Mouse (Mus musculus) embryonic facial prominence, embryonic 11.5 days (tissue): Measurements from ENCODE around the gene Hsf5. TPM values are rescaled to one million over a fixed set of nuclear protein-coding genes. Genes with fewer than 3 reads are reported as not detected.
A peak's percentile ranks its signal among the peaks of the same experiment; 100 is the strongest.

Source experiments
- ATAC-seq: fragments of 200-750 bp; cut with Nextera tagmentation; replicated peaks from 2 replicates; pipeline ENCODE4 v1.8.0; 2017; ENCODE audit warnings: low read depth; ENCODE audit not compliant: insufficient number of reproducible peaks, low FRiP score, low TSS enrichment
- DNase-seq: peaks from one replicate; pipeline ENCODE4 v3.0.0-alpha.2; 2015; ENCODE audit warnings: low spot score
- H3K27ac ChIP-seq: fragments of 300-500 bp; sonication (generic); replicated peaks from 2 replicates; pipeline ENCODE4 v1.5.1; 2014; ENCODE audit warnings: mild to moderate bottlenecking, low read depth, low read length, control low read depth
- H3K27me3 ChIP-seq: fragments of 300-500 bp; sonication (generic); 2 replicates; pipeline ENCODE4 v1.6.1; 2014; ENCODE audit warnings: mild to moderate bottlenecking, low read length, moderate library complexity, mixed read lengths; ENCODE audit not compliant: control insufficient read depth, insufficient read depth
- H3K36me3 ChIP-seq: fragments of 300-500 bp; sonication (generic); replicated peaks from 2 replicates; pipeline ENCODE4 v1.6.1; 2014; ENCODE audit warnings: low read depth, mild to moderate bottlenecking, low read length, moderate library complexity, mixed read lengths; ENCODE audit not compliant: control insufficient read depth, insufficient read depth
- H3K4me1 ChIP-seq: fragments of 300-500 bp; sonication (generic); 2 replicates; pipeline ENCODE4 v1.6.1; 2014; ENCODE audit warnings: low read length, mixed read lengths; ENCODE audit not compliant: control insufficient read depth, insufficient read depth
- H3K4me2 ChIP-seq: fragments of 300-500 bp; sonication (generic); 2 replicates; pipeline ENCODE4 v1.6.1; 2014; ENCODE audit warnings: low read depth, mild to moderate bottlenecking, control low read depth, low read length, moderate library complexity
- H3K4me3 ChIP-seq: fragments of 300-500 bp; sonication (generic); 2 replicates; pipeline ENCODE4 v1.5.1; 2014; ENCODE audit warnings: low read depth, low read length, control low read depth
- H3K9ac ChIP-seq: fragments of 300-500 bp; sonication (generic); replicated peaks from 2 replicates; pipeline ENCODE4 v1.6.1; 2014; ENCODE audit warnings: mild to moderate bottlenecking, control low read depth, low read length
- H3K9me3 ChIP-seq: fragments of 300-500 bp; sonication (generic); replicated peaks from 2 replicates; pipeline ENCODE4 v1.6.1; 2016; ENCODE audit warnings: mild to moderate bottlenecking, low read length, inconsistent platforms, mixed read lengths; ENCODE audit not compliant: control insufficient read depth
- WGBS: fragments of 180-500 bp; shearing (Covaris S2); extraction: QIAGEN DNeasy Blood & Tissue Kit; methylation state at CpG from one replicate; pipeline ENCODE4 v1.1.7; 2014; 5-methylcytosine and 5-hydroxymethylcytosine counted together
- polyA plus RNA-seq: library from polyadenylated mRNA; unstranded; fragments of >200 nt; fragmentation: Nextera tagmentation; extraction: Ambion mirVana; gene quantifications from 2 replicates; pipeline ENCODE4 v1.2.1, GENCODE M21; 2014

The Hsf5 gene
- polyA plus RNA-seq, 1 experiment from 2014 or later: 0.32 TPM

GRCm38 (mm10) chr11:87595327-87595841 is 21.6 kb upstream of the Hsf5 start:
- 1% methylated on average over 33 of the region's 37 CpGs for WGBS

GRCm38 (mm10) chr11:87595976-87596375 is 21.0 kb upstream of the Hsf5 start:
- H3K36me3 ChIP-seq: peaks cover 14% of the 10 kb centered on the region
- ATAC-seq (no peak), DNase-seq (peak; percentile 46)
- H3K4me3 ChIP-seq: peak overlapping the region; percentile 78
- WGBS: 2% methylated on average over 7 of the region's 7 CpGs
- peak overlapping the region; percentile 62 for H3K27ac ChIP-seq
- H3K9ac ChIP-seq: peak overlapping the region; percentile 96
- H3K27me3 ChIP-seq: no peaks in the 10 kb centered on the region
- H3K4me2 ChIP-seq: peak overlapping the region; percentile 84
- H3K4me1 ChIP-seq: peaks cover 6% of the 10 kb centered on the region
- H3K9me3 ChIP-seq: no peaks in the 10 kb centered on the region

More at GRCm38 (mm10) chr11:87595327-87595841, 21.6 kb upstream of the Hsf5 start:
- Histone ChIP-seq H3K4me2 (peak overlapping the region; percentile 84), H3K4me3 (peak overlapping the region; percentile 78), H3K9me3 (no peaks in the 10 kb centered on the region), H3K9ac (peak overlapping the region; percentile 96), H3K27ac (peak overlapping the region; percentile 62), H3K4me1 (peaks cover 6% of the 10 kb centered on the region), H3K27me3 (no peaks in the 10 kb centered on the region), H3K36me3 (peaks cover 12% of the 10 kb centered on the region)
- DNase-seq (peak; percentile 94), ATAC-seq (peak; percentile 35)

- H3K9me3 ChIP-seq: no peaks in the 10 kb centered on the region
- DNase-seq (peak; percentile 61), ATAC-seq (no peak)
- peak overlapping the region; percentile 78 for H3K4me3 ChIP-seq
- peak overlapping the region; percentile 96; the same call in 1 of the 2 replicates for H3K9ac ChIP-seq
- no peaks in the 10 kb centered on the region for H3K27me3 ChIP-seq
- H3K27ac ChIP-seq: no peak overlapping the region
- H3K4me2 ChIP-seq: peak overlapping the region; percentile 84
- peaks cover 6% of the 10 kb centered on the region for H3K4me1 ChIP-seq
- 42% methylated on average over 2 of the region's 2 CpGs for WGBS
- H3K36me3 ChIP-seq: peaks cover 17% of the 10 kb centered on the region
Measured at GRCm38 (mm10) chr11:87596492-87596891, 20.5 kb upstream of the Hsf5 start.

GRCm38 (mm10) chr11:87597061-87597460 is 19.9 kb upstream of the Hsf5 start:
- Histone ChIP-seq H3K4me2 (no peak overlapping the region), H3K9me3 (no peaks in the 10 kb centered on the region), H3K27ac (no peak overlapping the region), H3K27me3 (no peaks in the 10 kb centered on the region), H3K4me1 (peaks cover 6% of the 10 kb centered on the region), H3K4me3 (peak overlapping the region; percentile 78; the same call in 1 of the 2 replicates), H3K36me3 (peaks cover 18% of the 10 kb centered on the region), H3K9ac (0 out of 2 replicates have a peak overlapping the region, but pooled peaks have one; percentile 96)
- ATAC-seq (no peak), DNase-seq (no peak)

GRCm38 (mm10) chr11:87599395-87600089 is 17.4 kb upstream of the Hsf5 start:
- 90% methylated on average over 13 of the region's 13 CpGs for WGBS
- Histone ChIP-seq H3K9ac (no peak overlapping the region), H3K4me3 (no peak overlapping the region), H3K4me1 (peaks cover 6% of the 10 kb centered on the region), H3K36me3 (peaks cover 28% of the 10 kb centered on the region), H3K27ac (no peak overlapping the region), H3K4me2 (no peak overlapping the region), H3K27me3 (no peaks in the 10 kb centered on the region), H3K9me3 (no peaks in the 10 kb centered on the region)
- ATAC-seq: no peak
- no peak for DNase-seq

- no peak overlapping the region for H3K27ac ChIP-seq
- WGBS: 95% methylated on average over 10 of the region's 10 CpGs
- H3K4me3 ChIP-seq: no peak overlapping the region
- peaks cover 30% of the 10 kb centered on the region for H3K36me3 ChIP-seq
- DNase-seq (no peak), ATAC-seq (no peak)
- no peak overlapping the region for H3K9ac ChIP-seq
- H3K27me3 ChIP-seq: no peaks in the 10 kb centered on the region
- H3K9me3 ChIP-seq: no peaks in the 10 kb centered on the region
- peaks cover 6% of the 10 kb centered on the region; the same call in 1 of the 2 replicates for H3K4me1 ChIP-seq
- no peak overlapping the region for H3K4me2 ChIP-seq
Measured at GRCm38 (mm10) chr11:87600322-87600853, 16.6 kb upstream of the Hsf5 start.

GRCm38 (mm10) chr11:87602234-87602633 is 14.7 kb upstream of the Hsf5 start:
- Histone ChIP-seq H3K36me3 (peaks cover 30% of the 10 kb centered on the region), H3K9ac (no peak overlapping the region), H3K27me3 (no peaks in the 10 kb centered on the region), H3K4me3 (no peak overlapping the region), H3K4me1 (no peaks in the 10 kb centered on the region), H3K4me2 (no peak overlapping the region), H3K9me3 (no peaks in the 10 kb centered on the region), H3K27ac (no peak overlapping the region)
- ATAC-seq: no peak
- 91% methylated on average over 9 of the region's 9 CpGs for WGBS
- DNase-seq: no peak

- no peak overlapping the region for H3K9ac ChIP-seq
- H3K36me3 ChIP-seq: peaks cover 28% of the 10 kb centered on the region
- no peak overlapping the region for H3K27ac ChIP-seq
- DNase-seq: no peak
- H3K27me3 ChIP-seq: no peaks in the 10 kb centered on the region
- no peak for ATAC-seq
- 96% methylated on average over 2 of the region's 2 CpGs for WGBS
- H3K4me3 ChIP-seq: no peak overlapping the region
- no peaks in the 10 kb centered on the region for H3K4me1 ChIP-seq
- H3K4me2 ChIP-seq: no peak overlapping the region
- no peaks in the 10 kb centered on the region for H3K9me3 ChIP-seq
Measured at GRCm38 (mm10) chr11:87603571-87603970, 13.4 kb upstream of the Hsf5 start.
